Mouse (Mus musculus): ENCODE data around the gene Olfr726. TPM values are rescaled to one million over a fixed set of nuclear protein-coding genes. Genes with fewer than 3 reads are reported as not detected.

The Olfr726 gene
- polyA plus RNA-seq (2017; shearing (Covaris generic)): not detected

GRCm38 (mm10) chr14:50090853-50091252, at the start of gene Olfr726:
TSS of gene Olfr726 (minus strand) at chr14:50090953.

GRCm38 (mm10) chr14:50122886-50123285, 32.1 kb upstream of the Olfr726 start, which contains the start of gene Olfr727:
TSS of gene Olfr727 (plus strand) at chr14:50123186.

GRCm38 (mm10) chr14:50040275-50040674, 50.5 kb downstream of the Olfr726 start, which contains the start of gene Olfr725:
TSS of gene Olfr725 (minus strand) at chr14:50040375.

Other genes with a start within 250 kb of the Olfr726 start
- gene Olfr722, start 189.0 kb downstream of the Olfr726 start, polyA plus RNA-seq (2017; shearing (Covaris generic)): 0.24 TPM
- not detected for gene Olfr723, start 159.2 kb downstream of the Olfr726 start, polyA plus RNA-seq (2017; shearing (Covaris generic))
- not detected for gene Olfr724, start 127.7 kb downstream of the Olfr726 start, polyA plus RNA-seq (2017; shearing (Covaris generic))
- not detected for gene Olfr725, start 50.6 kb downstream of the Olfr726 start, polyA plus RNA-seq (2017; shearing (Covaris generic))
- gene Olfr727, start 32.2 kb upstream of the Olfr726 start, polyA plus RNA-seq (2017; shearing (Covaris generic)): not detected
- not detected for gene Olfr728, start 51.7 kb upstream of the Olfr726 start, polyA plus RNA-seq (2017; shearing (Covaris generic))
- gene Olfr729, start 62.0 kb upstream of the Olfr726 start, polyA plus RNA-seq (2017; shearing (Covaris generic)): not detected
- gene Olfr730, start 97.2 kb upstream of the Olfr726 start, polyA plus RNA-seq (2017; shearing (Covaris generic)): not detected
- gene Olfr731, start 150.9 kb upstream of the Olfr726 start, polyA plus RNA-seq (2017; shearing (Covaris generic)): not detected
- 0.16 TPM for gene Olfr732, start 193.3 kb upstream of the Olfr726 start, polyA plus RNA-seq (2017; shearing (Covaris generic))
- gene Olfr733, start 210.6 kb upstream of the Olfr726 start, polyA plus RNA-seq (2017; shearing (Covaris generic)): not detected
- gene Olfr734, start 235.8 kb upstream of the Olfr726 start, polyA plus RNA-seq (2017; shearing (Covaris generic)): not detected